Mouse (Mus musculus): Measurements from ENCODE around the gene Ceacam18. TPM values are rescaled to one million over a fixed set of nuclear protein-coding genes. Genes with fewer than 3 reads are reported as not detected.

Gene Ceacam18
- total and polyA plus RNA-seq, 3 experiments: 0.04 to 0.08 TPM; not detected in 1

GRCm38 (mm10) chr7:43633940-43634339, 567 bp upstream of the Ceacam18 start:
- peaks cover 0 to 2% of the 10 kb centered on the region in 2 experiments; a peak in 2 of 4 replicates for H3K4me1 ChIP-seq (ENCODE audit: control insufficient read depth in 1 of 2, insufficient read depth in 2 of 2, low read length in 2 of 2)
- no peak for TF ChIP-seq RAD21 (IDR thresholded peaks at IDR 0.05; ENCODE audit: low read depth, low read length)
- TF ChIP-seq USF2 (IDR thresholded peaks at IDR 0.05; ENCODE audit: borderline replicate concordance in 1 of 2, insufficient read depth in 1 of 2, low read depth in 1 of 2, low read length in 2 of 2): no peak
- no peak for TF ChIP-seq HCFC1 (IDR thresholded peaks at IDR 0.05; ENCODE audit: low read depth, low read length)
- TF ChIP-seq SMC3 (IDR thresholded peaks at IDR 0.05; ENCODE audit: low read depth, low read length): no peak
- no peak for TF ChIP-seq ZMIZ1 (IDR thresholded peaks at IDR 0.05; ENCODE audit: low read depth, low read length)
- no peak for TF ChIP-seq ETS1 (IDR thresholded peaks at IDR 0.05; ENCODE audit: low read depth, low read length)
- no peak for TF ChIP-seq TAL1 (IDR thresholded peaks at IDR 0.05; ENCODE audit: low read length)
- TF ChIP-seq CHD1 (IDR thresholded peaks at IDR 0.05; ENCODE audit: low read depth, low read length): no peak
- H3K9me3 ChIP-seq (replicated peaks; ENCODE audit: insufficient read depth, low read length): no peaks in the 10 kb centered on the region
- no peak overlapping the region for H3K9ac ChIP-seq (ENCODE audit: control insufficient read depth, low read depth, low read length, poor library complexity, severe bottlenecking)
- no peak overlapping the region for H3K27ac ChIP-seq (ENCODE audit: control insufficient read depth, low read depth, low read length)
- DNase-seq (ENCODE audit: low read depth, low spot score): no peak
- H3K27me3 ChIP-seq (ENCODE audit: control insufficient read depth in 1 of 2, insufficient read depth in 2 of 2, low read length in 2 of 2): no peaks in the 10 kb centered on the region
- H3K36me3 ChIP-seq (ENCODE audit: control insufficient read depth in 1 of 2, insufficient read depth in 2 of 2, low read length in 2 of 2): no peaks in the 10 kb centered on the region; a peak in 1 of 4 replicates
- no peak overlapping the region for H3K4me3 ChIP-seq (ENCODE audit: control insufficient read depth in 1 of 2, insufficient read depth in 1 of 2, low read depth in 2 of 2, low read length in 2 of 2)
- no peaks in the 10 kb centered on the region for H3K79me2 ChIP-seq (ENCODE audit: control insufficient read depth, insufficient read depth, low read length, poor library complexity)

GRCm38 (mm10) chr7:43636194-43636593, 1.7 kb downstream of the Ceacam18 start:
- H3K4me3 ChIP-seq (ENCODE audit: control insufficient read depth in 1 of 2, insufficient read depth in 1 of 2, low read depth in 2 of 2, low read length in 2 of 2): no peak overlapping the region
- no peaks in the 10 kb centered on the region for H3K27me3 ChIP-seq (ENCODE audit: control insufficient read depth in 1 of 2, insufficient read depth in 2 of 2, low read length in 2 of 2)
- H3K79me2 ChIP-seq (ENCODE audit: control insufficient read depth, insufficient read depth, low read length, poor library complexity): no peaks in the 10 kb centered on the region
- DNase-seq (ENCODE audit: low read depth, low spot score): peak; percentile 12
- TF ChIP-seq ZKSCAN1 (IDR thresholded peaks at IDR 0.05; ENCODE audit: low read depth, low read length) (no peak), USF2 (IDR thresholded peaks at IDR 0.05; ENCODE audit: borderline replicate concordance in 1 of 2, insufficient read depth in 1 of 2, low read depth in 1 of 2, low read length in 2 of 2) (no peak), JUND (IDR thresholded peaks at IDR 0.05; ENCODE audit: low read depth, low read length) (no peak), ETS1 (IDR thresholded peaks at IDR 0.05; ENCODE audit: low read depth, low read length) (no peak)
- H3K36me3 ChIP-seq (ENCODE audit: control insufficient read depth in 1 of 2, insufficient read depth in 2 of 2, low read length in 2 of 2): no peaks in the 10 kb centered on the region; a peak in 1 of 4 replicates
- H3K4me1 ChIP-seq (ENCODE audit: control insufficient read depth in 1 of 2, insufficient read depth in 2 of 2, low read length in 2 of 2): peaks cover 0 to 2% of the 10 kb centered on the region in 2 experiments; a peak in 2 of 4 replicates
- no peak overlapping the region for H3K9ac ChIP-seq (ENCODE audit: control insufficient read depth, low read depth, low read length, poor library complexity, severe bottlenecking)
- no peaks in the 10 kb centered on the region for H3K9me3 ChIP-seq (replicated peaks; ENCODE audit: insufficient read depth, low read length)
- no peak overlapping the region for H3K27ac ChIP-seq (ENCODE audit: control insufficient read depth, low read depth, low read length)

DNA sequence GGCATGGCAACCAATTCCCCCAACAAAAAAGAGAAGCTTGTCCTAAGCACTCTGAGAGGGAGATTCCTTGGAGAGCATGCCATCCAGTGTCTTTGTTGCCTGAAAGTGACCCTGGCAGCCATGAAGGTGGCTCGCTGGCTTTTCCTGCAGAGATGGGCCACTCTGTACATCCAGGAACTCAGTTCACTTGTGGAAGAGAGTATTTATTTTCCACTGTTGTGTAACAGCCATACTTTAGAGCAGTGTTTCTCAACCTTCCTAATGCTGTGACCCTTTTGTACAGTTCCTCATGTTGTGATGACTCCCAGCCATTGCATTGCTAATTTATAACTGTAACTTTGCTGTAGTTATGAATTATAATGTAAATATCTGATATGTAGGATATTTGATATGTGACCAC, 2.6 kb downstream of the Ceacam18 start:
- DNase-seq (ENCODE audit: low read depth, low spot score): no peak
- H3K27ac ChIP-seq (ENCODE audit: control insufficient read depth, low read depth, low read length): no peak overlapping the region
- H3K79me2 ChIP-seq (ENCODE audit: control insufficient read depth, insufficient read depth, low read length, poor library complexity): no peaks in the 10 kb centered on the region
- H3K27me3 ChIP-seq (ENCODE audit: control insufficient read depth in 1 of 2, insufficient read depth in 2 of 2, low read length in 2 of 2): no peaks in the 10 kb centered on the region
- no peaks in the 10 kb centered on the region for H3K9me3 ChIP-seq (replicated peaks; ENCODE audit: insufficient read depth, low read length)
- no peak for TF ChIP-seq MAFK (IDR thresholded peaks at IDR 0.05; ENCODE audit: borderline replicate concordance, low read depth, low read length)
- no peak for TF ChIP-seq MYB (IDR thresholded peaks at IDR 0.05; ENCODE audit: low read depth, low read length)
- no peak for TF ChIP-seq E2F4 (IDR thresholded peaks at IDR 0.05; ENCODE audit: borderline replicate concordance, low read depth, low read length)
- no peak for TF ChIP-seq ZKSCAN1 (IDR thresholded peaks at IDR 0.05; ENCODE audit: low read depth, low read length)
- TF ChIP-seq TCF12 (IDR thresholded peaks at IDR 0.05; ENCODE audit: low read depth, low read length): no peak
- TF ChIP-seq GATA1 (IDR thresholded peaks at IDR 0.05; ENCODE audit: low read depth, low read length): no peak
- no peak for TF ChIP-seq USF2 (IDR thresholded peaks at IDR 0.05; ENCODE audit: borderline replicate concordance in 1 of 2, insufficient read depth in 1 of 2, low read depth in 1 of 2, low read length in 2 of 2)
- TF ChIP-seq ZMIZ1 (IDR thresholded peaks at IDR 0.05; ENCODE audit: low read depth, low read length): no peak
- no peak for TF ChIP-seq CHD1 (IDR thresholded peaks at IDR 0.05; ENCODE audit: low read depth, low read length)
- no peak for TF ChIP-seq EP300 (IDR thresholded peaks at IDR 0.05; ENCODE audit: low read depth in 1 of 2, low read length in 2 of 2)
- no peak for TF ChIP-seq ELF1 (IDR thresholded peaks at IDR 0.05; ENCODE audit: low read depth, low read length)
- H3K36me3 ChIP-seq (ENCODE audit: control insufficient read depth in 1 of 2, insufficient read depth in 2 of 2, low read length in 2 of 2): no peaks in the 10 kb centered on the region; a peak in 1 of 4 replicates
- H3K4me1 ChIP-seq (ENCODE audit: control insufficient read depth in 1 of 2, insufficient read depth in 2 of 2, low read length in 2 of 2): peaks cover 0 to 2% of the 10 kb centered on the region in 2 experiments; a peak in 2 of 4 replicates
- no peak overlapping the region for H3K4me3 ChIP-seq (ENCODE audit: control insufficient read depth in 1 of 2, insufficient read depth in 1 of 2, low read depth in 2 of 2, low read length in 2 of 2)
- H3K9ac ChIP-seq (ENCODE audit: control insufficient read depth, low read depth, low read length, poor library complexity, severe bottlenecking): no peak overlapping the region

Measured in MEL (cell line).